Mouse (Mus musculus): Measurements from ENCODE around the gene Srebf1.

The Srebf1 gene

GRCm38 (mm10) chr11:60233235-60233634, 10.9 kb upstream of the Srebf1 start:
- DNase-seq: no peak

DNA sequence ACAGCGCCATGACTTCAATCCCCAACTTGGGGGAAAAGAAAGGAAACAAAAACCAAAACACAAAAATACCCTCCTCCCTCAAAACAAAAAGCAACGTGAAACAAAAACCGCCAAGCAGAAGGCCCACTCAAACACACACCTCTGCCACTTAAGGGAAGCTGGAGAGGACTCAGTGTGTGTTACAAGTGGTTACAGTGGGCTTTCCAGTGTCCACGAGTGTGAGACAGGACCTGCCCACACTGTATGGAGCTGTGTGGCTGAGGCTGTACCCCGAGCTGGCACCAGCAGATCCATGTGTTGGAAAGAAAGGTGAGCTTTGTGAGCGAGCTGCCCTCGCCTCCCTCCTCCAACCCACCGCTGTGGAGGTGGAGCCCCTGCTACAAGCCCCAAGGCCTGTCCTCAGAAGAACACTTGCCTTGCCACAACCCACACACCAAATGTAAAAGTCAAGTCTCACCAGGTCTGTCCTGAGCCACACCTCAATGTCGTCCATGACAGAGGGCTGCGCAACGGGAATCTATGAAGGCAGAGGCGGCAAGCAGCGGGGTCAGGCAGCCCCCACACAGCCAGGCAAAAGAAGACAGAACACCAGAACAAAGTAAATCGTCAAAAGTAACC, 10.2 kb upstream of the Srebf1 start:
- no peak for DNase-seq

DNA sequence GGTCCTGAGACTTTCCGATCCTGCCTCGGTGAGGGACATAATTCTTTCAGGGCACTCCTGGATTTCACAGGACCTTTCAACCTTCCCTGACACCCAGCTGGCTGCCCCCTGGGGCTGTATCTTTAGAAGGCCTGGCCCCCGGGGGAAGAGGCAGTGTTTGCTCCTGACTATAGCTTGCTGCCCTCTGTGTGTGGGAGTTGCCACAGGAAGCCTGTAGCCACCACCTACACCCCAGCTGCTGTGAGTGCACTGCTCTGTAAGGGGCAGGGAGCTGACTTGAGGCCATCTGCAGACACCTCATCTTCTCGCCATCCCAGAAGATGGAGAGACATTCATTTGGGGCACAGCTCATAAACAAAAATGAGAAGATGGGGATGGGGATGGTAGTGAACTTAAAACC, 9.6 kb upstream of the Srebf1 start:
- no peak for DNase-seq

- DNase-seq: no peak
Observed at GRCm38 (mm10) chr11:60231326-60231725, 8.9 kb upstream of the Srebf1 start.

DNA sequence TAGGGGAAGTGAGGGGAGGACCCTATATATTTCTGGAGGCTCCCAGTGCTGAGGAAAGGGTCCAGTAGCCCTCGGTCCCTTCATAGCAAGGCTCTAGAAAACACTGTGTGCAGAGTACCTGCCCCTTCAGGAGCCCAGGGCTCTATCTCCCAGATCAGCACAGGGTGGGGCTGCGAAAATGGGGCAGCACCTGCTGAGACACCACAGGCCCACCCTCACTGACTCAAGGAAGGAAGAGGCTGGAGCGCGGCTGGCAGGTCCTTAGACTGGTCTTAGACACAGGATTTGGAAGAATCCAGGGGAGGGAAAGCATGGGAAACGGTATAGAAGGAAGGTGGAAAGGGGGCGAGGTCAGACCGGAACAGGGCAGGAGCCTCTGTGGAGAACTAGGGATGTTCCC, 8.1 kb upstream of the Srebf1 start:
- no peak for DNase-seq

GRCm38 (mm10) chr11:60229821-60230220, 7.4 kb upstream of the Srebf1 start:
- DNase-seq: peak; percentile 49 to 69

GRCm38 (mm10) chr11:60228525-60228924, 6.1 kb upstream of the Srebf1 start:
- DNase-seq: no peak

DNA sequence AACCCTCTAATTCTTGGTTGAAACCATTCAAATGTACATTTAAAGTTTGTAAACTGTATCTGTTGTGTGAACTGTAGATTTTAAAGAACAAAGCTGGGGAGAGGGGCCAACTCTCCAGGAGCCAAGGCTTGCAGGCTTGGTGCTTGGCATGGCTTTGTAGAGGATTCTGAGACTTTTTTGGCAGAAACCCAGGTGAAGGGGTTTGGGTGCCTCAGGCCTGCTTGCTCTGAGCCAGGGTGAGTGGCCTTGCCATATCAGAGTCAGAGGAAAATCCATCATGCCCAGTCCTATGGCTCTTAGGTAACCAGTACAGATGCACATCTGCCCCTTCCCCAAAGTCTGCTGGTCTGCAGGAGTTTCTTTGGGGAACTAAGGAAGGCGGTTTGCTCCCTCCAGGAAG, 3.5 kb upstream of the Srebf1 start:
- DNase-seq: no peak

GRCm38 (mm10) chr11:60224676-60225075, 2.3 kb upstream of the Srebf1 start:
- DNase-seq: peak; percentile 65 to 77

GRCm38 (mm10) chr11:60222085-60222468, 304 bp downstream of the Srebf1 start:
- DNase-seq: peak in 1 of 2 experiments; percentile 4

- peak in 1 of 2 experiments; percentile 1 for DNase-seq
Observed at GRCm38 (mm10) chr11:60221425-60221824, 956 bp downstream of the Srebf1 start.

GRCm38 (mm10) chr11:60220291-60220804, 2.0 kb downstream of the Srebf1 start:
- DNase-seq: peak; percentile 95 to 97

- peak in 1 of 2 experiments; percentile 32 for DNase-seq
Observed at GRCm38 (mm10) chr11:60219609-60220008, 2.8 kb downstream of the Srebf1 start.

DNA sequence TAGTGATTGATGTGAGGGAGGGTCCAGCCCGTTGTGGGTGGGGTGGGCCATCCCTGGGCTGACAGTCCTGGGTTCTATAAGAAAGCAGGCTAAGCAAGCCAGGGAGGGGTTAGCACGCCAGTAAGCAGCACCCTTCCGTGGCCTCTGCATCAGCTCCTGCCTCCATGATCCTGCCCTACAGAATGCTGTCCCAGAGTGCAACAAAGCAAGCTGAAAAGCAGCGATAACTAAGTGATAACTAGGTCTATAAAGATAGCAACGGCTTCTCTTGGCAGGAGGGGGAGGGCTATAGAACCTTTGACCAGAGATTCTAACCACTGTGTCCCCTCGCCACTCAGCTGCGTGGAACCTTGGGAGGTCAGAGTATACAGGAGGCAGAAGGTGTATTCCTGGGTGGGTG, 4.9 kb downstream of the Srebf1 start:
- no peak for DNase-seq

DNA sequence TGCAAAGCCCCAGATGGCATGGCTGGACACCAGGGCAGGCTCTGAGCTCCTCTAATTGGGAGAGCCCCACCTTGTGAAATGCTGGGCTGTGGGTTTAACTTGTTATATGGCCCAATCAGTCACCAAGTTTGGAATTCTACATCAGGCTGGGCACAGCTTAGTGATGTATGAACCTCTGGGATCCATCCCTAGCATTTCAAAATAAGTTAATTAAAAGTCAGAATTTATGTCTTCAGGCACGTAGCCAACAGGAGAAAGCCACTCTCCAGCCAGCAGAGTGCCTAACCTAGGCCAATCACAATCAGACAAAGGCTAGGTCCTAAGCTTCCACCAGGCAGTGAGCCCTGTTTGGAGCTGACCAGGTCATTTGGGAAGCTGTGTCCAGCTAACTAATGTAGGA, 5.7 kb downstream of the Srebf1 start:
- DNase-seq: no peak

- no peak for DNase-seq
Observed at GRCm38 (mm10) chr11:60213266-60213665, 9.1 kb downstream of the Srebf1 start.

DNA sequence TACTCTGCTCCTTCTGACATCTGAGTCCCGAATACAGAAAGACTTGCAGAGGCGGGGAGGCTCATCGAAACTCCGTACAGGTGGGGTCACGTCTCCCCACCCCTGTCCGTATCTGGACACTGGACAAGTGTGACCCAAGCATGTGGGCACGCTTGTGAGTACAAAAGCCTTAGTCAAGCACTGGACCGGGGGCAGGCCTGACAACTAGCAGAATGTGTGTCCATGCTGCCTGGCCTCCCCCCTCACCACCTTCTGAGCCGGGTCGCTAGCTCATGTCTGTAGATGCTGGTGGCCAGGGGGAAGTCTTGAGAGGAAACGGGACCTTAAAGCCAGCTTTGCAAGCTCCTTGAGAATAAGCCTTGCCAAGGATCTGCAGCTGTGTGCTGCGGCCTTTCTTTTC, 10.6 kb downstream of the Srebf1 start:
- no peak for DNase-seq

DNA sequence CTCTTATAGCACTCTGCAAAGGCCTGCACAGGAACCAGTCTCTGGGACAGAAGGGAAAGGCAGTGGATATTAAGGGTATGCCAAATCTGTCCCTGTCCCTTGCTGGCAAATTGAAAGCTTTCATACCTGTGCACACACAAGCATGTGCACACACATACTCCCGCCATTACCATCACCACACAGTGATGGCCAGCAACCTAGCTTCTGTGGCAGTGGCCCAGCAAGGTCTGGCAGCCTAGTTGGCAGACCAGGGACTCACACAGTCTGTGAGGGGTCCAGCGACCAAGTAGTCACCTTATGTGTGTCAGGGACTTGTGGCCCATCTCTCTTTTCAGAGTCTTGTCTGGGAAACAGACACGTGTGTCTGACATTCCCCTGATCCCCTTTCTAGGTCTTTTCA, 11.2 kb downstream of the Srebf1 start:
- DNase-seq: no peak

GRCm38 (mm10) chr11:60210305-60210724, 12.1 kb downstream of the Srebf1 start:
- peak; percentile 96 to 98 for DNase-seq

GRCm38 (mm10) chr11:60209933-60210249, 12.5 kb downstream of the Srebf1 start:
- DNase-seq: no peak

DNA sequence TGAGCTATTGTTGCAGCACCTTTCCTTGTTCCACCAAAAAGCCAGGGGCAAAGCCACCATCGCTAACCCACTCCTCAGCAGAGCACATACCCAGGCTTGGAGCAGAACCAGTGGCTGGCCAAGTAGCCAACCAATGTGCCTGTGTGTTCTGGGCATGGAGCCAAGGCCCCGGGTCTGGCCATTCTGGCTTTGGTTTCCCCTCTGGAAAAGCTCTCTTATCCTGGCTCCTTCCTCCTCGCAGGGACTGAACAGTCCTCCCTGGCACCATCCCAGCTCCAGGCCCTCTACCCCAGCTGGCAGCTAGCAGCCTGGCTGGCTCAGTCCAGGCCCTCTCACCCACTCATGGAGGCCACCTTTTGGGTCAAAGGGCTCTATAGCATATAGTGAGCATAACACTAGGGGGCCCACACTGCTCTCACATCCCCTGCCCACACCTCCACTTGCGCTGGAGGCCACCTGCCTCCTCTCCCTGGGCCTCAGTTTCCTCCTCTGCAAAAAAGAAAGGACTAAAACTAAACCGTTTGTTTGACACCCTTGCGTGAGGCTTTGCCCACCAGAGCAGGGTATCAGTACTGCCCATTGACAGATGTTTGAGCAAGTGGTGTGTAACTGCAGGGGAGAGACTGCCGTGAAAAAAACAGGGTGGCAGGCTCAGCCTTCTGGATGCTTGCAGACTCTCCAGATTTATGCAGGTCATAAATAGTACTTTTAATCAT, 13.0 kb downstream of the Srebf1 start:
- peak; percentile 75 to 82 for DNase-seq

DNA sequence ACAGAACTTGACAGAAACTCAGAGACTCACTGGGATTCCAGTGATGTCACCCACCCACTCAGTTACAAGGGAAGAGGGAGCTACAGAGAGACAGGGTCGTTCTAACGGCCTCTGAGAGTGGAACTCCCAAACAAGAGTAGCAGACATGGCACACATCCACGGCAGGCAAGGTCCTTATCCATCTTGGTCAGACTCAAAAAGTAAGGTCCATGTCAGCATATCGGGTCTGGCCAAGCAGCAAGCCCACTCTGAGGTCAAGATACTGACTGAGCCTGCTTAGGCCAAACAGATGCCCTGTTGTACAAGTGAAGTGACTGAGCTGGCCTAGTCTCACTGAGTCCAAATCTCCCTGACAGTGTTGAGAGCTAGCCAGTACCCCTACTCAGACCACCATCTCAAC, 13.7 kb downstream of the Srebf1 start:
- DNase-seq: no peak

DNA sequence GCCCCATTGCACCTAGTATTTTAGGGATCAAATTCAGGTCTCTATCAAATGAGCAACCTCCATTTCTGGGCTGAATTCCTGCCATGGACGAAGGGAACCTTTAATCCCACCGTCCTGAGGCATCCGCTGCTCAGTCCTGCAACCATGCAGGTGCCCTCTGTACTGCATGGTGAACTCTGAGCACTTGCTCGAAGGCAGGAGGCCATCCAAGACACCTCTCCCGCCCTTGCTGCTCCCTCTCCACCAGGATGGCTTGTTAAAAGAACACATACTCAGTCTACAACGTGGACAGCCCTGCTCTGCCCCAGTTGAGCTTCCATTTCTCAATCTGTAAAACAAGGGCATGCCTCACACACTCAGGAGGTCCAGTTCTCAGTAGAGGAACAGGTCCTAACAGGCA, 14.2 kb downstream of the Srebf1 start:
- DNase-seq: no peak

DNA sequence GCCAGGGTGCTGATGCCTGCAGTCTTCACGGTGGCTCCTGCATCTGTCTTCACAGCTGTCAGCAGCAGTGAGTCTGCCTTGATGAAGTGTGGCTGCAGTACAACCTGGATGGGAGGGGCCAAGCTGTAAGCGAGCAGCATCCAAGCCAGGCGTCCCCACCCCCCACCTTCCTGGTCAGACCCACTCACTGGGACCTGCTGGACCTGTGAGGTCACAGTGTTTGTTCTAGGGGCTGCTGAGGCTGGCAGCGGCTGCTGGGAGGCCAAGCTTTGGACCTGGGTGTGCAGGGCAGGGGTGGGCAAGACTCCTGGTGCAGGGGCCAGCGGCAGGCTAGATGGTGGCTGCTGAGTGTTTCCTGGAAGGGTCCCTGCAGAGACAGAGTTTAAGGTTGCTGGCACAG, 16.2 kb downstream of the Srebf1 start:
- no peak for DNase-seq

- DNase-seq: no peak
Observed at GRCm38 (mm10) chr11:60205026-60205425, 17.4 kb downstream of the Srebf1 start.

Data from kidney, postnatal 4 days (tissue).